Mouse (Mus musculus): ENCODE data around the gene Cacna1d. TPM values are rescaled to one million over a fixed set of nuclear protein-coding genes. Genes with fewer than 3 reads are reported as not detected.

Cacna1d gene
- polyA plus RNA-seq, 2 experiments = 4.9 to 13.0 TPM

- H3K4me3 ChIP-seq (replicated peaks; ENCODE audit: low read length) = no peak overlapping the region
- no peaks in the 10 kb centered on the region for H3K36me3 ChIP-seq (ENCODE audit: control insufficient read depth, insufficient read depth, low read length)
- H3K4me1 ChIP-seq (ENCODE audit: control insufficient read depth, insufficient read depth, low read length) = no peaks in the 10 kb centered on the region
- no peak for DNase-seq (ENCODE audit: low spot score)
- H3K27me3 ChIP-seq (ENCODE audit: control insufficient read depth, insufficient read depth, low read length) = no peaks in the 10 kb centered on the region
- no peak overlapping the region for H3K4me2 ChIP-seq (replicated peaks; ENCODE audit: low read depth, low read length, severe bottlenecking)
- no peak for TF ChIP-seq POLR2A (IDR thresholded peaks at IDR 0.05; ENCODE audit: borderline replicate concordance, extremely low read depth, insufficient read depth, insufficient read length)
- H3K9ac ChIP-seq (ENCODE audit: low read depth, low read length, severe bottlenecking) = no peak overlapping the region
- no peaks in the 10 kb centered on the region for H3K9me3 ChIP-seq (ENCODE audit: control insufficient read depth, low read length)
- 82% methylated on average over 6 of the region's 6 CpGs for WGBS
- H3K27ac ChIP-seq (replicated peaks; ENCODE audit: low read depth, low read length) = no peak overlapping the region
- no peak for ATAC-seq (ENCODE audit: low FRiP score, low read depth)
Measured at GRCm38 (mm10) chr14:30222101-30222500, 269.2 kb downstream of the Cacna1d start.

DNA sequence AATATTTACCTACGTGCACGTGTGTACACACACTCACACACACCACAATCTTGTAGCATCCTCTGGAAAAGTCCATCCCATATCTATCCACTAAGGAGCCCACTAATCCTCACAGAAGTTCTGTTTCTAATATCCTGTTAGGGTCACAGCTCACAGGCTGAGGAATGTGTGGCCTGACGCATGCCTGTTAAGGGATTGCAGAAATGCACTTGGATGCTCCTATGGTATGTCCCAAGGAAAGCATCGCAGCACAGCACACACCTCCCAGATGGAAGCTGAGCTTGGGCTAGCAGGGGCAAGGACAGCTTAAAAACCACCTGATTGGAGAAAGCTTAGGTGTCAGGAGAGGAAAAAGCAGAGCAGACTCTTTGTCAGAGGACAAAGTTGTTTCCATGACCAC is 271.4 kb downstream of the Cacna1d start:
- H3K4me1 ChIP-seq (ENCODE audit: control insufficient read depth, insufficient read depth, low read length) = no peaks in the 10 kb centered on the region
- no peak for DNase-seq (ENCODE audit: low spot score)
- ATAC-seq (ENCODE audit: low FRiP score, low read depth) = no peak
- H3K27ac ChIP-seq (replicated peaks; ENCODE audit: low read depth, low read length) = no peak overlapping the region
- no peak overlapping the region for H3K4me3 ChIP-seq (replicated peaks; ENCODE audit: low read length)
- H3K36me3 ChIP-seq (ENCODE audit: control insufficient read depth, insufficient read depth, low read length) = no peaks in the 10 kb centered on the region
- H3K4me2 ChIP-seq (replicated peaks; ENCODE audit: low read depth, low read length, severe bottlenecking) = no peak overlapping the region
- no peaks in the 10 kb centered on the region for H3K9me3 ChIP-seq (ENCODE audit: control insufficient read depth, low read length)
- no peak for TF ChIP-seq POLR2A (IDR thresholded peaks at IDR 0.05; ENCODE audit: borderline replicate concordance, extremely low read depth, insufficient read depth, insufficient read length)
- H3K9ac ChIP-seq (ENCODE audit: low read depth, low read length, severe bottlenecking) = no peak overlapping the region
- WGBS = 53% methylated on average over 4 of the region's 4 CpGs
- H3K27me3 ChIP-seq (ENCODE audit: control insufficient read depth, insufficient read depth, low read length) = no peaks in the 10 kb centered on the region

DNA sequence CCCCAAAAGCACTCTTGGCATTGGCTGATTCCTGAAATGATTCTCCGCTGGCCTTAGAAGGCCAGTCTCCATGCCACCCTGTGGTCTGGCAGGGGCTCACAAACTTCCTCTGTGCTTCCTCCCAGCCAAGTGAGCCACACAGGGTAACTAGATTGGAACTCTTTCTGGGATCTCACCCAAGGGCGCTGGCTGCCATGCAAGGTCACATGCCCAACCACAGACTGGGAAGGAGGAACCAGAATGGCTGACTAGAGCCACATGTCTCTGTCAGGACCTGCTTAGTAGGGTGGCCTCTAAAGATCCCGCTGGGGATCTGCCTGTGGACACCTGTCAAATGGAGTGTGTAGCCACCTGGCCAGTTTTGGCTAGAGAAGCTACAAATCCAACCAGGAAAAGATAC is 273.1 kb downstream of the Cacna1d start:
- Histone ChIP-seq H3K4me3 (replicated peaks; ENCODE audit: low read length) (no peak overlapping the region), H3K27me3 (ENCODE audit: control insufficient read depth, insufficient read depth, low read length) (no peaks in the 10 kb centered on the region), H3K36me3 (ENCODE audit: control insufficient read depth, insufficient read depth, low read length) (no peaks in the 10 kb centered on the region), H3K9me3 (ENCODE audit: control insufficient read depth, low read length) (no peaks in the 10 kb centered on the region), H3K4me1 (ENCODE audit: control insufficient read depth, insufficient read depth, low read length) (no peaks in the 10 kb centered on the region), H3K4me2 (replicated peaks; ENCODE audit: low read depth, low read length, severe bottlenecking) (no peak overlapping the region), H3K27ac (replicated peaks; ENCODE audit: low read depth, low read length) (no peak overlapping the region), H3K9ac (ENCODE audit: low read depth, low read length, severe bottlenecking) (no peak overlapping the region)
- ATAC-seq (ENCODE audit: low FRiP score, low read depth) (no peak), DNase-seq (ENCODE audit: low spot score) (no peak)
- WGBS = 85% methylated on average over 3 of the region's 3 CpGs
- TF ChIP-seq POLR2A (IDR thresholded peaks at IDR 0.05; ENCODE audit: borderline replicate concordance, extremely low read depth, insufficient read depth, insufficient read length) = no peak

DNA sequence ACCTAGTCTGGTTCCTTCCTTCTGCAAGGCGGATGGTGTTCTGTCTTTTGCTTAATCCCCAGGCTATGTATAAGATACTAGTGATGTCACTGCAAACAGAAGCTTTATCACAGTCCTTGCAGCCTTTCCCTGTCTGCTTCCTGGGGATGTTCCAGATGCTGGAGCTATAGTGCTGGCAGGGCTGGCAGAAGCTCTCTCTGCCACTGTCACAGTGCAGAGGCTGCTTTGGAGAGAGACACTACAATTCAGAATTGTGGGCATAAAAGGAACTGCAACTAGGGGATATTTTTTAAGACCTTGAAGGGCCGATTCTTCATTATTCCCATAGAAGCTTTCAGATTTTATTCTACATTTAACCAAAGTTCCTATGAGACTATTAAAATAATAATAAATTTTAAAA is 274.1 kb downstream of the Cacna1d start:
- Histone ChIP-seq H3K4me2 (replicated peaks; ENCODE audit: low read depth, low read length, severe bottlenecking) (no peak overlapping the region), H3K4me1 (ENCODE audit: control insufficient read depth, insufficient read depth, low read length) (no peaks in the 10 kb centered on the region), H3K9me3 (ENCODE audit: control insufficient read depth, low read length) (no peaks in the 10 kb centered on the region), H3K36me3 (ENCODE audit: control insufficient read depth, insufficient read depth, low read length) (no peaks in the 10 kb centered on the region), H3K27me3 (ENCODE audit: control insufficient read depth, insufficient read depth, low read length) (no peaks in the 10 kb centered on the region), H3K9ac (ENCODE audit: low read depth, low read length, severe bottlenecking) (no peak overlapping the region), H3K4me3 (replicated peaks; ENCODE audit: low read length) (no peak overlapping the region), H3K27ac (replicated peaks; ENCODE audit: low read depth, low read length) (no peak overlapping the region)
- no peak for ATAC-seq (ENCODE audit: low FRiP score, low read depth)
- WGBS = 69% methylated on average over 2 of the region's 2 CpGs
- no peak for DNase-seq (ENCODE audit: low spot score)
- no peak for TF ChIP-seq POLR2A (IDR thresholded peaks at IDR 0.05; ENCODE audit: borderline replicate concordance, extremely low read depth, insufficient read depth, insufficient read length)

- H3K9me3 ChIP-seq (ENCODE audit: control insufficient read depth, low read length) = no peaks in the 10 kb centered on the region
- no peaks in the 10 kb centered on the region for H3K27me3 ChIP-seq (ENCODE audit: control insufficient read depth, insufficient read depth, low read length)
- TF ChIP-seq POLR2A (IDR thresholded peaks at IDR 0.05; ENCODE audit: borderline replicate concordance, extremely low read depth, insufficient read depth, insufficient read length) = no peak
- H3K27ac ChIP-seq (replicated peaks; ENCODE audit: low read depth, low read length) = no peak overlapping the region
- no peaks in the 10 kb centered on the region for H3K4me1 ChIP-seq (ENCODE audit: control insufficient read depth, insufficient read depth, low read length)
- H3K36me3 ChIP-seq (ENCODE audit: control insufficient read depth, insufficient read depth, low read length) = no peaks in the 10 kb centered on the region
- H3K4me2 ChIP-seq (replicated peaks; ENCODE audit: low read depth, low read length, severe bottlenecking) = no peak overlapping the region
- ATAC-seq (ENCODE audit: low FRiP score, low read depth) (no peak), DNase-seq (ENCODE audit: low spot score) (no peak)
- H3K4me3 ChIP-seq (replicated peaks; ENCODE audit: low read length) = no peak overlapping the region
- no peak overlapping the region for H3K9ac ChIP-seq (ENCODE audit: low read depth, low read length, severe bottlenecking)
Measured at GRCm38 (mm10) chr14:30208156-30208555, 283.1 kb downstream of the Cacna1d start.

GRCm38 (mm10) chr14:30205821-30206220 is 285.4 kb downstream of the Cacna1d start:
- Histone ChIP-seq H3K9me3 (ENCODE audit: control insufficient read depth, low read length) (no peaks in the 10 kb centered on the region), H3K27me3 (ENCODE audit: control insufficient read depth, insufficient read depth, low read length) (no peaks in the 10 kb centered on the region), H3K4me1 (ENCODE audit: control insufficient read depth, insufficient read depth, low read length) (no peaks in the 10 kb centered on the region), H3K9ac (ENCODE audit: low read depth, low read length, severe bottlenecking) (no peak overlapping the region), H3K4me3 (replicated peaks; ENCODE audit: low read length) (no peak overlapping the region), H3K27ac (replicated peaks; ENCODE audit: low read depth, low read length) (no peak overlapping the region), H3K4me2 (replicated peaks; ENCODE audit: low read depth, low read length, severe bottlenecking) (no peak overlapping the region), H3K36me3 (ENCODE audit: control insufficient read depth, insufficient read depth, low read length) (no peaks in the 10 kb centered on the region)
- 58% methylated on average over 3 of the region's 3 CpGs for WGBS
- no peak for TF ChIP-seq POLR2A (IDR thresholded peaks at IDR 0.05; ENCODE audit: borderline replicate concordance, extremely low read depth, insufficient read depth, insufficient read length)
- DNase-seq (ENCODE audit: low spot score) = no peak
- ATAC-seq (ENCODE audit: low FRiP score, low read depth) = no peak

Data from limb, embryonic 14.5 days (tissue).